Mouse (Mus musculus) stomach, embryonic 14.5 days (tissue): ENCODE data around the gene Mis18a. TPM values are rescaled to one million over a fixed set of nuclear protein-coding genes. Genes with fewer than 3 reads are reported as not detected.

Experiments
- ATAC-seq: fragments of 200-750 bp; cut with Nextera tagmentation; 2 replicates; pipeline ENCODE4 v1.8.0; 2017; ENCODE audit warnings: low read depth, moderate TSS enrichment; ENCODE audit not compliant: insufficient number of reproducible peaks, insufficient read depth, low FRiP score
- H3K27ac ChIP-seq: fragments of 300-500 bp; sonication (generic); 2 replicates; pipeline ENCODE4 v1.5.1; 2014; ENCODE audit warnings: mild to moderate bottlenecking, low read length, moderate library complexity, mixed read lengths
- H3K27me3 ChIP-seq: fragments of 300-500 bp; sonication (generic); 2 replicates; pipeline ENCODE4 v1.6.1; 2014; ENCODE audit warnings: low read length, control low read depth, mixed read lengths; ENCODE audit not compliant: control insufficient read depth, insufficient read depth
- H3K36me3 ChIP-seq: fragments of 300-500 bp; sonication (generic); 2 replicates; pipeline ENCODE4 v1.6.1; 2014; ENCODE audit warnings: mild to moderate bottlenecking, control low read depth, low read length, moderate library complexity, mixed read lengths; ENCODE audit not compliant: control insufficient read depth, insufficient read depth
- H3K4me1 ChIP-seq: fragments of 300-500 bp; sonication (generic); 2 replicates; pipeline ENCODE4 v1.6.1; 2014; ENCODE audit warnings: low read length, control low read depth, mixed read lengths; ENCODE audit not compliant: control insufficient read depth, insufficient read depth
- H3K4me2 ChIP-seq: fragments of 300-500 bp; sonication (generic); replicated peaks from 2 replicates; pipeline ENCODE4 v1.6.1; 2014; ENCODE audit warnings: low read depth, low read length, control low read depth
- H3K4me3 ChIP-seq: fragments of 300-500 bp; sonication (generic); 2 replicates; pipeline ENCODE4 v1.5.1; 2014; ENCODE audit warnings: low read depth, low read length, control low read depth
- H3K9ac ChIP-seq: fragments of 300-500 bp; sonication (generic); replicated peaks from 2 replicates; pipeline ENCODE4 v1.6.1; 2014; ENCODE audit warnings: low read depth, mild to moderate bottlenecking, control low read depth, low read length, moderate library complexity, mixed read lengths
- H3K9me3 ChIP-seq: fragments of 300-500 bp; sonication (generic); 2 replicates; pipeline ENCODE4 v1.6.1; 2016; ENCODE audit warnings: low read depth, low read length, control low read depth; ENCODE audit not compliant: control insufficient read depth
- WGBS: fragments of 180-500 bp; shearing (Covaris S2); extraction: QIAGEN DNeasy Blood & Tissue Kit; methylation state at CpG from one replicate; pipeline ENCODE4 v1.1.7; 2014; 5-methylcytosine and 5-hydroxymethylcytosine counted together
- polyA plus RNA-seq: library from polyadenylated mRNA; unstranded; fragments of >200 nt; fragmentation: Nextera tagmentation; extraction: Ambion mirVana; gene quantifications from 2 replicates; pipeline ENCODE4 v1.2.1, GENCODE M21; 2014

The Mis18a gene
- polyA plus RNA-seq, 1 experiment from 2014 or later, result 62.3 TPM

GRCm38 (mm10) chr16:90710313-90710712, 16.9 kb downstream of the Mis18a start:
- Histone ChIP-seq H3K27ac (no peak overlapping the region), H3K4me3 (no peak overlapping the region), H3K9ac (no peak overlapping the region), H3K36me3 (no peaks in the 10 kb centered on the region), H3K9me3 (no peaks in the 10 kb centered on the region), H3K4me1 (peaks cover 7% of the 10 kb centered on the region; the same call in 1 of the 2 replicates), H3K4me2 (no peak overlapping the region), H3K27me3 (no peaks in the 10 kb centered on the region)
- WGBS, result 63% methylated on average over 12 of the region's 12 CpGs
- ATAC-seq, result no peak

- no peak overlapping the region for H3K27ac ChIP-seq
- H3K4me1 ChIP-seq, result peaks cover 7% of the 10 kb centered on the region; the same call in 1 of the 2 replicates
- H3K9me3 ChIP-seq, result no peaks in the 10 kb centered on the region
- ATAC-seq, result no peak
- 28% methylated on average over 17 of the region's 17 CpGs for WGBS
- no peak overlapping the region for H3K4me3 ChIP-seq
- H3K9ac ChIP-seq, result no peak overlapping the region
- no peaks in the 10 kb centered on the region for H3K36me3 ChIP-seq
- H3K27me3 ChIP-seq, result no peaks in the 10 kb centered on the region
- H3K4me2 ChIP-seq, result no peak overlapping the region
Measured at GRCm38 (mm10) chr16:90709711-90710289, 17.4 kb downstream of the Mis18a start.

GRCm38 (mm10) chr16:90706279-90706678, 20.9 kb downstream of the Mis18a start:
- H3K4me1 ChIP-seq, result peaks cover 3% of the 10 kb centered on the region; the same call in 1 of the 2 replicates
- ATAC-seq, result no peak
- WGBS, result 12% methylated on average over 3 of the region's 3 CpGs

GRCm38 (mm10) chr16:90704161-90704825, 22.9 kb downstream of the Mis18a start:
- no peak overlapping the region for H3K9ac ChIP-seq
- no peak overlapping the region for H3K4me2 ChIP-seq
- no peak overlapping the region for H3K4me3 ChIP-seq
- H3K9me3 ChIP-seq, result no peaks in the 10 kb centered on the region
- ATAC-seq, result 0 out of 2 replicates have a peak, but pooled peaks have one; percentile 34
- H3K4me1 ChIP-seq, result no peaks in the 10 kb centered on the region
- no peak overlapping the region for H3K27ac ChIP-seq
- no peaks in the 10 kb centered on the region for H3K36me3 ChIP-seq
- no peaks in the 10 kb centered on the region for H3K27me3 ChIP-seq
- WGBS, result 43% methylated on average over 13 of the region's 13 CpGs

More at GRCm38 (mm10) chr16:90706279-90706678, 20.9 kb downstream of the Mis18a start:
- Histone ChIP-seq H3K27me3 (no peaks in the 10 kb centered on the region), H3K36me3 (no peaks in the 10 kb centered on the region), H3K4me3 (no peak overlapping the region), H3K9ac (no peak overlapping the region), H3K27ac (no peak overlapping the region), H3K9me3 (no peaks in the 10 kb centered on the region), H3K4me2 (no peak overlapping the region)

- Histone ChIP-seq H3K4me1 (no peaks in the 10 kb centered on the region), H3K9me3 (no peaks in the 10 kb centered on the region), H3K9ac (no peak overlapping the region), H3K27me3 (no peaks in the 10 kb centered on the region), H3K27ac (no peak overlapping the region), H3K36me3 (no peaks in the 10 kb centered on the region), H3K4me3 (no peak overlapping the region), H3K4me2 (no peak overlapping the region)
- WGBS, result 0% methylated on average over 1 of the region's 1 CpGs
- ATAC-seq, result no peak
Measured at GRCm38 (mm10) chr16:90703646-90704045, 23.6 kb downstream of the Mis18a start.

- no peaks in the 10 kb centered on the region for H3K4me1 ChIP-seq
- 86% methylated on average over 2 of the region's 2 CpGs for WGBS
Measured at GRCm38 (mm10) chr16:90701541-90701940, 25.7 kb downstream of the Mis18a start.

GRCm38 (mm10) chr16:90699390-90699789, 27.8 kb downstream of the Mis18a start:
- no peak for ATAC-seq
- Histone ChIP-seq H3K27me3 (no peaks in the 10 kb centered on the region), H3K4me3 (no peak overlapping the region), H3K9me3 (no peaks in the 10 kb centered on the region), H3K9ac (no peak overlapping the region), H3K36me3 (no peaks in the 10 kb centered on the region), H3K4me1 (no peaks in the 10 kb centered on the region), H3K4me2 (no peak overlapping the region), H3K27ac (no peak overlapping the region)
- 83% methylated on average over 14 of the region's 14 CpGs for WGBS

More at GRCm38 (mm10) chr16:90701541-90701940, 25.7 kb downstream of the Mis18a start:
- no peak overlapping the region for H3K4me2 ChIP-seq
- ATAC-seq, result no peak
- no peak overlapping the region for H3K27ac ChIP-seq
- H3K36me3 ChIP-seq, result no peaks in the 10 kb centered on the region
- H3K27me3 ChIP-seq, result no peaks in the 10 kb centered on the region
- H3K4me3 ChIP-seq, result no peak overlapping the region
- no peak overlapping the region for H3K9ac ChIP-seq
- no peaks in the 10 kb centered on the region for H3K9me3 ChIP-seq

GRCm38 (mm10) chr16:90696306-90696705, 30.9 kb downstream of the Mis18a start:
- Histone ChIP-seq H3K27me3 (no peaks in the 10 kb centered on the region), H3K9me3 (no peaks in the 10 kb centered on the region), H3K27ac (no peak overlapping the region), H3K36me3 (no peaks in the 10 kb centered on the region), H3K9ac (no peak overlapping the region), H3K4me3 (no peak overlapping the region), H3K4me2 (no peak overlapping the region), H3K4me1 (no peaks in the 10 kb centered on the region)
- WGBS, result 86% methylated on average over 9 of the region's 9 CpGs
- no peak for ATAC-seq
